Mouse (Mus musculus): ENCODE results near the gene Atg14. TPM values are rescaled to one million over a fixed set of nuclear protein-coding genes. Genes with fewer than 3 reads are reported as not detected.
"Not testable (repeated sequence)": the region's sequence is repeated elsewhere in the genome, so short reads cannot be mapped to it uniquely, and the experiment has no call there.

Atg14 gene
- polyA plus RNA-seq, 1 experiment, result 10.9 TPM

- DNase-seq (ENCODE audit: low spot score), result no peak
Observed at GRCm38 (mm10) chr14:47544286-47544685, 26.2 kb downstream of the Atg14 start.

- no peak for DNase-seq (ENCODE audit: low spot score)
Observed at GRCm38 (mm10) chr14:47542283-47542682, 28.2 kb downstream of the Atg14 start.

GRCm38 (mm10) chr14:47541325-47541948 lies 29.0 kb downstream of the Atg14 start:
- no peak for DNase-seq (ENCODE audit: low spot score)

DNA sequence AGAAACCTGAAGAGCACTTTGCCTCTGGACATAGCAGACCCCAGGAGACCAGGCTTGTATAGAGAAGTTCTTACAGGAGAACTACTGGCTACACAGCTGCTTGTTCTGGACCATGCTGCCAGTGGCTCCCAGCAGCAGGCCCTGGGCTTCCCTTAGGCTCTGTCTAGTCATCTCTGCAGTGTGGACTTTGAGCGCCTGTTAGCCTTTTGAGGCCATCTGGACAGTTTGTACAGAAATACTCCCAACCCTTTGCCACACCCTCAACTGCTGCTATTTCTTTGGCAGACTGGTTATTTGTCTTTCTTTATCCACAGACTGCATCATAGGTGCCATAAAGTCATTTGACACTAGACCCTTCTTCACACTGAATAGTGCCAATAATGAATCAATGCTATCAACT lies 35.4 kb downstream of the Atg14 start:
- no peak for DNase-seq (ENCODE audit: low spot score)

GRCm38 (mm10) chr14:47534176-47534525 lies 36.3 kb downstream of the Atg14 start:
- no peak for DNase-seq (ENCODE audit: low spot score)

- peak; percentile 41 for DNase-seq (ENCODE audit: low spot score)
Observed at GRCm38 (mm10) chr14:47533365-47534175, 36.9 kb downstream of the Atg14 start.

GRCm38 (mm10) chr14:47532496-47532895 lies 38.0 kb downstream of the Atg14 start:
- DNase-seq (ENCODE audit: low spot score), result no peak

- not testable (repeated sequence) for DNase-seq (ENCODE audit: low spot score)
Observed at GRCm38 (mm10) chr14:47529592-47529991, 40.9 kb downstream of the Atg14 start.

GRCm38 (mm10) chr14:47529019-47529418 lies 41.4 kb downstream of the Atg14 start:
- no peak for DNase-seq (ENCODE audit: low spot score)

- no peak for DNase-seq (ENCODE audit: low spot score)
Observed at GRCm38 (mm10) chr14:47528293-47528692, 42.2 kb downstream of the Atg14 start.

- no peak for DNase-seq (ENCODE audit: low spot score)
Observed at GRCm38 (mm10) chr14:47527833-47528232, 42.6 kb downstream of the Atg14 start.

DNA sequence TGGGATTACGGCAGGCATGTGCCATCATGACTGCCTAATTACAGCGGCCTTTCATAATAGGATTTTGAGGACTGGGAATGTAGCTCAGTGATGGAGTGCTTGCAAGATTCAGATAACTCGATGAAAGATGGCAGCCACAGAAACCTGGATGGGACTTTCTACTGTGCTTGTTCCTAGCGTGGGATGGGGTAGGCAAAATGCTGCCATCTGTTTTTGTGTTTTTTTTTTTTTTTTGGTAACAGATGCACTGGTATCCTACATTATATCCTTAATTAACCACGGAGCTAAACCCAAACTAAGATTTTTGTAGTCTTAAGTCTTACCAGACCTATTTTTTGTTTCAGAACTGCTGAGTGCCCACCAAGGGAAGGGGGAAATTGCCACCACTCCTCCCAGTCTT lies 44.6 kb downstream of the Atg14 start:
- no peak for DNase-seq (ENCODE audit: low spot score)

DNA sequence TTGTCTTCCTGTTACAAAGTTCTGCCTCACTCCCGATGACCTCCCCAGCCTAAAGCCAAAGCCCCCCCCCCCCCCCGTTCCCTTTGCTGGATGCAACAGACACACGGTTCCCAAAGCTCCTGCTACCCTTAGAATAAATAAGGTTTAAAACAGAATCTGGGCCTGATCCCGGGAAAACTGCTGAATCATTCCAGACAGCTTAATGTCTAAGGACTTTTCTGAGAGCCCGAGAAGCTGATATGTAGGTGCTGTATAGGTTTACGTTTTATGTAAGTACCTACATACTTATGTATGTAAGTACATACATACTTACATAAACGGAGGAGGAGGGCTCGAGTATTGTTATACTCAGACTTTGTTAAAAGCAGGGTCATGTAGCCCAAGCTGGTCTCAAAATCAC lies 45.1 kb downstream of the Atg14 start:
- no peak for DNase-seq (ENCODE audit: low spot score)

GRCm38 (mm10) chr14:47522301-47522700 lies 48.1 kb downstream of the Atg14 start:
- DNase-seq (ENCODE audit: low spot score), result no peak

- DNase-seq (ENCODE audit: low spot score), result no peak
Observed at GRCm38 (mm10) chr14:47521609-47522008, 48.8 kb downstream of the Atg14 start.

DNA sequence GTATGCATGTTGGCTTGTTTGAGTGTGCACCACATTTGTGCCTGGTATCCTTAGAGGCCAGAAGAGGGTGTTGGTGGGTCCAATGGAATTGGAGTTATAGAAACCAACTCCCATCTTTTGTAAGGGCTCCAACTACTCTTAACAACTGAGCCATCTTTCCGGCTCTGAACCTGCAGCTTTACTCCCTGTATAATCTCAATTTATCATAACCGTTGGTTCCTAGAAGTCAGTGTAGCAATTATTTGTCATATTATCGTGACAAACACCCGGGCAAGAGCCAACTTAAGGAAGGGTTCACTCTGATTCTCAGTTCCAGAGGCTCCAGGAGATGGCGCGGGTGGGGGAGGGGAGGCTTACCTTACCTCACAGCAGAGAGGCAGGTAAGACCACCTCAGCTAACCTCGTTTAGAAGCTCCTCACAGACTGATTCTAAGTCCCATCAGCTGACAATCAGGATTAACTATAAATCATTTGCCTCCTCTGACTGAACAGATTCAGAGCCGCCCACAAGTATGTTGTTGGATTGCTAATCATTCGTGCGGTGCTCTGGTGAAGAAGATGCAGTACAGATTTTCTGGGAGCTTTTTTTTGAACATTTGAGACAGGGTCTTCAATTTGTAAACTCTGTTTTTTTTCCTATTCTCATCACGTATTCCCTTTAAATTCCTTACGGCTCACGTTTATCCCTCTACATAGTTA lies 49.5 kb downstream of the Atg14 start:
- no peak for DNase-seq (ENCODE audit: low spot score)

GRCm38 (mm10) chr14:47518619-47519018 lies 51.8 kb downstream of the Atg14 start:
- no peak for DNase-seq (ENCODE audit: low spot score)

GRCm38 (mm10) chr14:47516755-47517154 lies 53.7 kb downstream of the Atg14 start:
- no peak for DNase-seq (ENCODE audit: low spot score)

DNA sequence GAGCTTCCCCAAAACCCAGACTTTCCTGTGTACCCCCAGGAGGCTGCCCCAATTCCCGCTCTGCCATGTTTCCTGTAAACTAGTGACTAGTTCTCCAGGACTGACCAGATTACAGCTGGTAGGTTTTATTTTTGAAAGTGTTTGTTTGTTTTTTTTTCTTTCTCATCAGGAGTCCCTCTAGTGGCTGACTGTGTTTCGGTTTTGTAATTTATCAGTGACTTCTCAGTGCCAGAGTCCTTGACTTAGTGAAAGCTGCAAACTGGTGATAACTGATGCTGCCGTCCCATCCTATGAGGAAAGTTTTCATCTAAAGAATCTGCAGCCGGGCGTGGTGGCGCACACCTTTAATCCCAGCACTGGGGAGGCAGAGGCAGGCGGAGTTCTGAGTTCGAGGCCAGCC lies 54.8 kb downstream of the Atg14 start:
- DNase-seq (ENCODE audit: low spot score), result no peak

DNA sequence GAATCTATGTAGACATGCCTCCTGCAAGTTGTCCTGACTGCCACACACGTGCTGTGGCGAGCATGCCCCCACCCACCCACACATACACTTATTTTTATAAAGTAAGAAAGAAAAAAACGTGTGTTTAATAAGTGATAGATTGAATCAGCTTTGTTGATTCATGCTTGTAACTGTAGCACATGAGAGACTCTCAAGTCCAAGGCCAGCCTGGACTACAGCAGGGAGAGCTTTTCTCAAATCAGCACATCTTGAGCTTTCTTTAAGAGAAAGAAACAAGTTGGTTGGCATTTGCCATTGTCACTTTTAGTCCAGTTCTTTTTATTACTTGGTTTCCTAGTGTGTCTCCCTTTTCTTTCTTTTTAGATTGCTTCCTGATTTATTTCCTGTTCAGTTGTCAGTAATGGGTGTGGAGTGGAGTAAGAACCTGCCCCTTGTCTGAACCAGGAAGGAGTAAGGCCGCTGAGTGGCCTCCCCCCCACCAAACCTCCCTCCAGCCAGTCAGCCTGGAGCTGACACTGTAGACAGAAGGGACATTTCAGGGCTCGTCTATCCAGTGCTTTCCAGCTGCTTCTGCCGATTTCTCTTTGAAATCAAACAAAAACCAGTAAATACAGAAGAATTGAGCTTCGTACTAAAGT lies 55.5 kb downstream of the Atg14 start:
- no peak for DNase-seq (ENCODE audit: low spot score)

GRCm38 (mm10) chr14:47513606-47514005 lies 56.8 kb downstream of the Atg14 start:
- DNase-seq (ENCODE audit: low spot score), result no peak

GRCm38 (mm10) chr14:47510244-47510643 lies 60.2 kb downstream of the Atg14 start:
- DNase-seq (ENCODE audit: low spot score), result no peak
